Mouse (Mus musculus) midbrain, postnatal 0 days (tissue): ENCODE results near the gene Nr1h5. TPM values are rescaled to one million over a fixed set of nuclear protein-coding genes. Genes with fewer than 3 reads are reported as not detected.

Experiments
- ATAC-seq: fragments of 200-750 bp; cut with Nextera tagmentation; 2 replicates; pipeline ENCODE4 v1.8.0; 2017; ENCODE audit warnings: moderate number of reproducible peaks, mild to moderate bottlenecking, moderate TSS enrichment, moderate library complexity; ENCODE audit not compliant: low FRiP score
- DNase-seq: peaks from one replicate; pipeline ENCODE4 v3.0.0-alpha.2; 2015; ENCODE audit warnings: low spot score
- H3K27ac ChIP-seq: fragments of 300-500 bp; sonication (generic); 2 replicates; pipeline ENCODE4 v1.5.1; 2014; ENCODE audit warnings: low read depth, mild to moderate bottlenecking, low read length, mixed read lengths
- H3K27me3 ChIP-seq: fragments of 300-500 bp; sonication (generic); 2 replicates; pipeline ENCODE4 v1.6.1; 2014; ENCODE audit warnings: low read length, control low read depth, mixed read lengths; ENCODE audit not compliant: insufficient read depth
- H3K36me3 ChIP-seq: fragments of 300-500 bp; sonication (generic); 2 replicates; pipeline ENCODE4 v1.6.1; 2014; ENCODE audit warnings: low read length, control low read depth, mixed read lengths; ENCODE audit not compliant: insufficient read depth
- H3K4me1 ChIP-seq: fragments of 300-500 bp; sonication (generic); 2 replicates; pipeline ENCODE4 v1.6.1; 2014; ENCODE audit warnings: mild to moderate bottlenecking, control low read depth, antibody characterized with exemption, low read length, mixed read lengths; ENCODE audit not compliant: insufficient read depth
- H3K4me2 ChIP-seq: fragments of 300-500 bp; sonication (generic); 2 replicates; pipeline ENCODE4 v1.6.1; 2014; ENCODE audit warnings: low read depth, mild to moderate bottlenecking, low read length, mixed read lengths; ENCODE audit not compliant: poor library complexity, severe bottlenecking
- H3K4me3 ChIP-seq: fragments of 300-500 bp; sonication (generic); 2 replicates; pipeline ENCODE4 v1.5.1; 2014; ENCODE audit warnings: low read depth, mild to moderate bottlenecking, low read length, moderate library complexity
- H3K9ac ChIP-seq: fragments of 300-500 bp; sonication (generic); replicated peaks from 2 replicates; pipeline ENCODE4 v1.6.1; 2014; ENCODE audit warnings: mild to moderate bottlenecking, low read length, moderate library complexity, mixed read lengths; ENCODE audit not compliant: poor library complexity, severe bottlenecking
- H3K9me3 ChIP-seq: fragments of 300-500 bp; sonication (generic); 2 replicates; pipeline ENCODE4 v1.6.1; 2016; ENCODE audit warnings: low read length, control low read depth
- CTCF ChIP-seq: IDR thresholded peaks from 2 replicates; pipeline ENCODE4 v1.5.1; 2016; ENCODE audit warnings: antibody characterized with exemption, mild to moderate bottlenecking
- WGBS: fragments of 180-500 bp; shearing (Covaris S2); extraction: QIAGEN DNeasy Blood & Tissue Kit; methylation state at CpG from one replicate; pipeline ENCODE4 v1.1.7; 2014; 5-methylcytosine and 5-hydroxymethylcytosine counted together
- polyA plus RNA-seq: library from polyadenylated mRNA; unstranded; fragments of >200 nt; fragmentation: Nextera tagmentation; extraction: Ambion mirVana; gene quantifications from 2 replicates; pipeline ENCODE4 v1.2.1, GENCODE M21; 2015
- total RNA-seq: library from RNA; depleted of rRNA; stranded (reverse); fragments of >200 nt; gene quantifications from 2 replicates; pipeline ENCODE4 v1.2.3, GENCODE M21; 2014; rRNA removed

The Nr1h5 gene
- total and polyA plus RNA-seq, 2 experiments from 2014 or later: 0.19 TPM; not detected in 1

- Histone ChIP-seq H3K4me2 (no peak overlapping the region), H3K4me1 (no peaks in the 10 kb centered on the region), H3K27me3 (no peaks in the 10 kb centered on the region), H3K9me3 (no peaks in the 10 kb centered on the region), H3K36me3 (no peaks in the 10 kb centered on the region), H3K9ac (no peak overlapping the region), H3K4me3 (no peak overlapping the region), H3K27ac (no peak overlapping the region)
- no peak for DNase-seq
- TF ChIP-seq CTCF: no peak
- WGBS: 80% methylated on average over 1 of the region's 1 CpGs
- ATAC-seq: no peak
Observed at GRCm38 (mm10) chr3:102938100-102938499, 25.8 kb downstream of the Nr1h5 start.

- TF ChIP-seq CTCF: no peak
- 96% methylated on average over 78 of the region's 78 CpGs for WGBS
- Histone ChIP-seq H3K9me3 (no peaks in the 10 kb centered on the region), H3K4me1 (no peaks in the 10 kb centered on the region), H3K4me3 (no peak within 1 kb of the TSS), H3K36me3 (no peaks in the 10 kb centered on the region), H3K27me3 (no peaks in the 10 kb centered on the region), H3K27ac (no peak within 1 kb of the TSS), H3K4me2 (no peak within 1 kb of the TSS), H3K9ac (no peak within 1 kb of the TSS)
- no peak for ATAC-seq
- DNase-seq: no peak
Observed at GRCm38 (mm10) chr3:102935451-102936354, 28.2 kb downstream of the Nr1h5 start, which contains the start of gene Sycp1. Sycp1 (minus strand) TSS chr3:102936100.

- 95% methylated on average over 1 of the region's 1 CpGs for WGBS
- ATAC-seq (no peak), DNase-seq (no peak)
- Histone ChIP-seq H3K27ac (no peak overlapping the region), H3K4me3 (no peak overlapping the region), H3K4me1 (no peaks in the 10 kb centered on the region), H3K36me3 (no peaks in the 10 kb centered on the region), H3K27me3 (no peaks in the 10 kb centered on the region), H3K9ac (no peak overlapping the region), H3K9me3 (no peaks in the 10 kb centered on the region), H3K4me2 (no peak overlapping the region)
- no peak for TF ChIP-seq CTCF
Observed at GRCm38 (mm10) chr3:102899136-102899535, 64.8 kb downstream of the Nr1h5 start.

Other genes with a start within 250 kb of the Nr1h5 start
- 25.9 and 26.1 TPM in 2 replicates for gene Tspan2, start 229.6 kb downstream of the Nr1h5 start, total RNA-seq
- gene Tspan2, start 229.6 kb downstream of the Nr1h5 start, polyA plus RNA-seq: 13.4 and 15.5 TPM in 2 replicates
- not detected in 2 replicates for gene Tshb, start 181.4 kb downstream of the Nr1h5 start, total RNA-seq
- gene Tshb, start 181.4 kb downstream of the Nr1h5 start, polyA plus RNA-seq: 0.27 and 0.42 TPM in 2 replicates
- gene Sycp1, start 28.0 kb downstream of the Nr1h5 start, total RNA-seq: not detected in 2 replicates
- not detected in 2 replicates for gene Sycp1, start 28.0 kb downstream of the Nr1h5 start, polyA plus RNA-seq
- 49.1 and 88.9 TPM in 2 replicates for gene Sike1, start 31.6 kb upstream of the Nr1h5 start, total RNA-seq
- gene Sike1, start 31.6 kb upstream of the Nr1h5 start, polyA plus RNA-seq: 42.4 and 48.3 TPM in 2 replicates
- gene Csde1, start 56.3 kb upstream of the Nr1h5 start, total RNA-seq: 222 and 287 TPM in 2 replicates
- 256 and 287 TPM in 2 replicates for gene Csde1, start 56.3 kb upstream of the Nr1h5 start, polyA plus RNA-seq
- 51.3 and 60.3 TPM in 2 replicates for gene Nras, start 94.2 kb upstream of the Nr1h5 start, total RNA-seq
- 60.3 and 67.9 TPM in 2 replicates for gene Nras, start 94.2 kb upstream of the Nr1h5 start, polyA plus RNA-seq
- not detected in 2 replicates for gene Ampd1, start 109.9 kb upstream of the Nr1h5 start, total RNA-seq
- gene Ampd1, start 109.9 kb upstream of the Nr1h5 start, polyA plus RNA-seq: not detected in 2 replicates
- 0.85 and 1.7 TPM in 2 replicates for gene Dennd2c, start 138.5 kb upstream of the Nr1h5 start, total RNA-seq
- gene Dennd2c, start 138.5 kb upstream of the Nr1h5 start, polyA plus RNA-seq: 0.63 and 0.88 TPM in 2 replicates
- gene Bcas2, start 207.5 kb upstream of the Nr1h5 start, total RNA-seq: 90.7 and 103 TPM in 2 replicates
- 220 and 234 TPM in 2 replicates for gene Bcas2, start 207.5 kb upstream of the Nr1h5 start, polyA plus RNA-seq